ENCODE assay signal across 27 mouse cellular contexts in genomic region chr6:119017498-119017897, GRCm38 (mm10).
A peak's percentile ranks its signal among the peaks of the same experiment; 100 is the strongest.
DNase-seq lines count a peak whose midpoint lies in the region; ATAC-seq and TF ChIP-seq lines count a peak whose summit lies in the region.
"Had no signal": no experiment of that assay in that cellular context is flagged by ENCODE, and none has a peak within 500 bp of the region (broad histone marks: within the 10 kb centered on the region; RNA-seq: fewer than 3 reads in every experiment).

No protein-coding gene starts in this region.

- H3K4me2 ChIP-seq in limb, embryonic 13.5 days (replicated peaks) = no peak overlapping the region
- H3K4me2 ChIP-seq in embryonic facial prominence, embryonic 11.5 days (ENCODE audit: low read depth, low read length) = no peak overlapping the region
- no peak overlapping the region for H3K4me2 ChIP-seq in forebrain, embryonic 13.5 days
- H3K4me2 ChIP-seq: forebrain, embryonic 15.5 days; heart, embryonic 12.5 days; heart, embryonic 15.5 days; hindbrain, embryonic 13.5 days; intestine, embryonic 15.5 days had no signal

- no peak overlapping the region for H3K4me3 ChIP-seq in limb, embryonic 13.5 days
- H3K4me3 ChIP-seq in limb, embryonic 10.5 days = no peak overlapping the region
- no peak overlapping the region for H3K4me3 ChIP-seq in embryonic facial prominence, embryonic 11.5 days (ENCODE audit: low read depth, low read length)
- H3K4me3 ChIP-seq in embryonic fibroblast, embryonic 13.5 days (ENCODE audit: insufficient read depth, low read length) = no peak overlapping the region
- no peak overlapping the region for H3K4me3 ChIP-seq in forebrain, embryonic 13.5 days
- H3K4me3 ChIP-seq: forebrain, embryonic 10.5 days; forebrain, embryonic 15.5 days; heart, embryonic 12.5 days; heart, embryonic 15.5 days; hindbrain, embryonic 10.5 days; hindbrain, embryonic 13.5 days; intestine, embryonic 15.5 days had no signal

- H3K27ac ChIP-seq in limb, embryonic 13.5 days = no peak overlapping the region
- no peak overlapping the region for H3K27ac ChIP-seq in limb, embryonic 10.5 days
- no peak overlapping the region for H3K27ac ChIP-seq in embryonic facial prominence, embryonic 11.5 days (replicated peaks; ENCODE audit: low read depth, low read length)
- peak overlapping the region; percentile 20; the same call in 1 of the 2 replicates for H3K27ac ChIP-seq in embryonic fibroblast, embryonic 13.5 days (ENCODE audit: insufficient read depth, low read length)
- no peak overlapping the region for H3K27ac ChIP-seq in forebrain, embryonic 13.5 days
- H3K27ac ChIP-seq: forebrain, embryonic 10.5 days; forebrain, embryonic 15.5 days; heart, embryonic 15.5 days; hindbrain, embryonic 10.5 days; hindbrain, embryonic 13.5 days; intestine, embryonic 15.5 days had no signal

- peaks cover 61% of the 10 kb centered on the region for H3K4me1 ChIP-seq in limb, embryonic 13.5 days
- H3K4me1 ChIP-seq in limb, embryonic 10.5 days = peaks cover 70% of the 10 kb centered on the region
- no peaks in the 10 kb centered on the region for H3K4me1 ChIP-seq in embryonic facial prominence, embryonic 11.5 days (ENCODE audit: control insufficient read depth, insufficient read depth, low read length)
- H3K4me1 ChIP-seq in embryonic fibroblast, embryonic 13.5 days (ENCODE audit: control insufficient read depth, insufficient read depth, low read length) = peaks cover 22% of the 10 kb centered on the region
- no peaks in the 10 kb centered on the region for H3K4me1 ChIP-seq in forebrain, embryonic 13.5 days
- H3K4me1 ChIP-seq: forebrain, embryonic 15.5 days had no signal

- 30% methylated on average over 10 of the region's 10 CpGs for WGBS in limb, embryonic 13.5 days
- 60% methylated on average over 10 of the region's 10 CpGs for WGBS in limb, embryonic 10.5 days
- WGBS in embryonic facial prominence, embryonic 11.5 days = 56% methylated on average over 10 of the region's 10 CpGs
- WGBS in forebrain, embryonic 13.5 days = 84% methylated on average over 10 of the region's 10 CpGs

- ATAC-seq in limb, embryonic 13.5 days (ENCODE audit: low FRiP score, low read depth) = peak; percentile 64; the same call in 1 of the 2 replicates
- no peak for ATAC-seq in embryonic facial prominence, embryonic 11.5 days (replicated peaks; ENCODE audit: insufficient number of reproducible peaks, low FRiP score, low TSS enrichment, low read depth)
- ATAC-seq in forebrain, embryonic 13.5 days = no peak
- ATAC-seq: forebrain, embryonic 15.5 days; hindbrain, embryonic 16.5 days; intestine, embryonic 15.5 days had no signal

- no peaks in the 10 kb centered on the region for H3K27me3 ChIP-seq in limb, embryonic 13.5 days
- no peaks in the 10 kb centered on the region for H3K27me3 ChIP-seq in limb, embryonic 10.5 days (ENCODE audit: low read depth, poor library complexity, severe bottlenecking)
- no peaks in the 10 kb centered on the region for H3K27me3 ChIP-seq in embryonic facial prominence, embryonic 11.5 days (ENCODE audit: control insufficient read depth, insufficient read depth, low read length)
- no peaks in the 10 kb centered on the region for H3K27me3 ChIP-seq in forebrain, embryonic 13.5 days
- H3K27me3 ChIP-seq: forebrain, embryonic 15.5 days; heart, embryonic 12.5 days; heart, embryonic 15.5 days; hindbrain, embryonic 13.5 days; intestine, embryonic 15.5 days; Patski had no signal

- H3K9ac ChIP-seq in limb, embryonic 13.5 days = no peak overlapping the region
- H3K9ac ChIP-seq in embryonic facial prominence, embryonic 11.5 days (replicated peaks; ENCODE audit: low read length) = no peak overlapping the region
- no peak overlapping the region for H3K9ac ChIP-seq in forebrain, embryonic 13.5 days
- H3K9ac ChIP-seq: forebrain, embryonic 15.5 days; heart, embryonic 12.5 days; heart, embryonic 15.5 days; hindbrain, embryonic 13.5 days; intestine, embryonic 15.5 days had no signal

- H3K9me3 ChIP-seq in limb, embryonic 13.5 days = no peaks in the 10 kb centered on the region
- no peaks in the 10 kb centered on the region for H3K9me3 ChIP-seq in limb, embryonic 10.5 days (replicated peaks)
- no peaks in the 10 kb centered on the region for H3K9me3 ChIP-seq in embryonic facial prominence, embryonic 11.5 days (replicated peaks; ENCODE audit: control insufficient read depth, low read length)
- H3K9me3 ChIP-seq in forebrain, embryonic 13.5 days (replicated peaks) = no peaks in the 10 kb centered on the region
- H3K9me3 ChIP-seq: forebrain, embryonic 10.5 days; forebrain, embryonic 15.5 days; heart, embryonic 12.5 days; heart, embryonic 15.5 days; hindbrain, embryonic 10.5 days; hindbrain, embryonic 13.5 days; intestine, embryonic 15.5 days had no signal

- H3K36me3 ChIP-seq in limb, embryonic 13.5 days = no peaks in the 10 kb centered on the region
- H3K36me3 ChIP-seq in limb, embryonic 10.5 days = no peaks in the 10 kb centered on the region
- no peaks in the 10 kb centered on the region for H3K36me3 ChIP-seq in embryonic facial prominence, embryonic 11.5 days (replicated peaks; ENCODE audit: control insufficient read depth, insufficient read depth, low read depth, low read length)
- no peaks in the 10 kb centered on the region for H3K36me3 ChIP-seq in forebrain, embryonic 13.5 days (ENCODE audit: poor library complexity, severe bottlenecking)
- H3K36me3 ChIP-seq: forebrain, embryonic 10.5 days; forebrain, embryonic 15.5 days; G1E; heart, embryonic 12.5 days; heart, embryonic 15.5 days; hindbrain, embryonic 10.5 days; hindbrain, embryonic 13.5 days; intestine, embryonic 15.5 days had no signal

- no peak for TF ChIP-seq CTCF in embryonic fibroblast, embryonic 13.5 days (IDR thresholded peaks at IDR 0.05; ENCODE audit: borderline replicate concordance, insufficient read depth, low read length)

- TF ChIP-seq POLR2A in embryonic fibroblast, embryonic 13.5 days (IDR thresholded peaks at IDR 0.05; ENCODE audit: low read depth, low read length) = no peak

- DNase-seq in limb, embryonic 10.5 days (ENCODE audit: low spot score) = no peak
- peak; percentile 64 for DNase-seq in embryonic facial prominence, embryonic 11.5 days (ENCODE audit: low spot score)
- DNase-seq in spleen, adult 18-20 months = no peak
- DNase-seq in cerebellum, postnatal 36 days = no peak
- DNase-seq: adrenal gland, postnatal 10 days; adrenal gland, postnatal 36 days; B cell, adult 2 months; cerebellum, adult 18-20 months; cerebellum, adult 9-10 months; cerebellum, postnatal 14 days; gastrocnemius, postnatal 10 days; gastrocnemius, postnatal 36 days; heart, postnatal 10 days; heart, postnatal 36 days had no signal
